Mouse (Mus musculus) hindbrain, embryonic 16.5 days (tissue): Measurements from ENCODE around the gene Prss8. TPM values are rescaled to one million over a fixed set of nuclear protein-coding genes. Genes with fewer than 3 reads are reported as not detected.

Source experiments
- ATAC-seq: fragments of 200-750 bp; cut with Nextera tagmentation; 2 replicates; pipeline ENCODE4 v1.8.0; 2017; ENCODE audit warnings: moderate TSS enrichment, moderate library complexity
- H3K27ac ChIP-seq: fragments of 300-500 bp; sonication (generic); 2 replicates; pipeline ENCODE4 v1.5.1; 2014; ENCODE audit warnings: low read depth, mild to moderate bottlenecking, control low read depth, low read length, moderate library complexity
- H3K27me3 ChIP-seq: fragments of 300-500 bp; sonication (generic); replicated peaks from 2 replicates; pipeline ENCODE4 v1.6.1; 2014; ENCODE audit warnings: low read length; ENCODE audit not compliant: control insufficient read depth, insufficient read depth
- H3K36me3 ChIP-seq: fragments of 300-500 bp; sonication (generic); 2 replicates; pipeline ENCODE4 v1.6.1; 2014; ENCODE audit warnings: mild to moderate bottlenecking, low read length, moderate library complexity, mixed read lengths; ENCODE audit not compliant: control insufficient read depth, insufficient read depth
- H3K4me1 ChIP-seq: fragments of 300-500 bp; sonication (generic); 2 replicates; pipeline ENCODE4 v1.6.1; 2014; ENCODE audit warnings: low read depth, low read length; ENCODE audit not compliant: control insufficient read depth, insufficient read depth
- H3K4me2 ChIP-seq: fragments of 300-500 bp; sonication (generic); 2 replicates; pipeline ENCODE4 v1.6.1; 2014; ENCODE audit warnings: mild to moderate bottlenecking, low read length, control low read depth, moderate library complexity
- H3K4me3 ChIP-seq: fragments of 300-500 bp; sonication (generic); 2 replicates; pipeline ENCODE4 v1.5.1; 2014; ENCODE audit warnings: mild to moderate bottlenecking, low read length, control low read depth, moderate library complexity
- H3K9ac ChIP-seq: fragments of 300-500 bp; sonication (generic); 2 replicates; pipeline ENCODE4 v1.6.1; 2014; ENCODE audit warnings: low read depth, mild to moderate bottlenecking, control low read depth, low read length, moderate library complexity
- H3K9me3 ChIP-seq: fragments of 300-500 bp; sonication (generic); 2 replicates; pipeline ENCODE4 v1.6.1; 2014; ENCODE audit warnings: mild to moderate bottlenecking, low read length, moderate library complexity; ENCODE audit not compliant: control insufficient read depth
- WGBS: fragments of 180-500 bp; shearing (Covaris S2); extraction: QIAGEN DNeasy Blood & Tissue Kit; methylation state at CpG from one replicate; pipeline ENCODE4 v1.1.7; 2014; 5-methylcytosine and 5-hydroxymethylcytosine counted together
- polyA plus RNA-seq: library from polyadenylated mRNA; unstranded; fragments of >200 nt; fragmentation: Nextera tagmentation; extraction: Ambion mirVana; gene quantifications from 2 replicates; pipeline ENCODE4 v1.2.1, GENCODE M21; 2015

Prss8 gene
- polyA plus RNA-seq, 1 experiment from 2014 or later, result 0.50 TPM

DNA sequence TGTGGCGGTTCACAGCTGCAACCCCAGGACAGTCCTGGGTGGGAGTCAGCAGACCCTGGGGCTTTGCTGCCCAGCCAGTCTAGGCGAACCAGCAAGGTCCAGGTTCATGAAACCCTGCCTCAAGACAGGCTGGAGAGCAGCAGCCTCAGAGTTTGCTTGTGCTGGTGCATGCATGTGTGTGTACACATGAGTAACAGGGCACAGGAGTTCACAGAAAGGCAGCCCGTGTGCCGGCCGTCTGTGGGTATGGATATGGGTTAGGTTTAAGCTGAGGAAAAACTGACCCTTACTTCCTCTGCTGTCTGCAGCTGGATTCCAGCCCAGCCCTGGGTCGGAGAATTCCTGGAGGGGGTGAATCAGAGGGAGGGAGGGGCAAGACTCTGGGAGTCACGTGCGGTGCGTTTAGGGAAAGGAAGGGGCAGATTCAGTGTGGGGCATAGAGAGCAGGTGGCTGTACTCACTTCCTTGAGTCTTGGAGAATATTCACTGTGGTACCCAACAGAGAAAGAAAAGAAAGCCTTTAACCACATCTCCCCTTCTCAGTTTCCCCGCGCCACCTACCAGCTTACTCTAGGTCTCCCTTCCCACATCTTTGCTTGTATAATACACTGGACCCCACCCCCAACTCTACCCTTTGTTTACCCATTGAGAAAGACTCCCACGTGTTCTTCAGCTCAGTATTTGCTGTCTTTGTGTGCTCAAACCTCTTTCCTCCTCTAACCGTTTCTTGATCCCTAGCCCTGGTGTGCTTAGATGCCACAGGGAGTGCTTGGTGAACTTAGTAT, 1.6 kb upstream of the Prss8 start:
- Histone ChIP-seq H3K36me3 (no peaks in the 10 kb centered on the region), H3K9me3 (no peaks in the 10 kb centered on the region), H3K27ac (no peak overlapping the region), H3K4me1 (peaks cover 11% of the 10 kb centered on the region), H3K9ac (no peak overlapping the region), H3K4me3 (no peak overlapping the region), H3K4me2 (no peak overlapping the region), H3K27me3 (peaks cover 10% of the 10 kb centered on the region)
- WGBS, result 42% methylated on average over 13 of the region's 13 CpGs
- ATAC-seq, result no peak

DNA sequence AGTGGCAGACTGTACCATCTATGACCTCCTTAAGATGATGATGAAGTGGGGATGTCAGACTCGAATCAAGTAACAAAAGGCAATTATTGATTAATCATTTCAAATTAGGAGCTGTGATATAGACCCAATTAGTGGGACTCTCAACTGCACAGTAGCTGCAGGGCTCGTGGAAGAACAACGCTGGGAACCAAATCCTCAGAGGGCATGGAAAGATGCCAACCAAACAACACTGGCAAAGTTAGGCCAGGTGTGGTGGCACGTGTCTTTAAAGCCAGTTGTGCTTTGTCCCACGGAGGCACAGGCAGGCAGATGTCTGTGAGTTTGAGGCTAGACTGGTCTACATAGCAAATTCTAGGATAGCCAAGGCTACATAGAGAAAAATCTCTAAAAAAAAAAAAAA, 732 bp upstream of the Prss8 start:
- peaks cover 10% of the 10 kb centered on the region for H3K27me3 ChIP-seq
- no peak overlapping the region for H3K9ac ChIP-seq
- WGBS, result 77% methylated on average over 5 of the region's 5 CpGs
- H3K4me1 ChIP-seq, result peaks cover 6% of the 10 kb centered on the region
- H3K4me3 ChIP-seq, result no peak overlapping the region
- H3K9me3 ChIP-seq, result no peaks in the 10 kb centered on the region
- H3K27ac ChIP-seq, result no peak overlapping the region
- no peak overlapping the region for H3K4me2 ChIP-seq
- ATAC-seq, result no peak
- H3K36me3 ChIP-seq, result no peaks in the 10 kb centered on the region

DNA sequence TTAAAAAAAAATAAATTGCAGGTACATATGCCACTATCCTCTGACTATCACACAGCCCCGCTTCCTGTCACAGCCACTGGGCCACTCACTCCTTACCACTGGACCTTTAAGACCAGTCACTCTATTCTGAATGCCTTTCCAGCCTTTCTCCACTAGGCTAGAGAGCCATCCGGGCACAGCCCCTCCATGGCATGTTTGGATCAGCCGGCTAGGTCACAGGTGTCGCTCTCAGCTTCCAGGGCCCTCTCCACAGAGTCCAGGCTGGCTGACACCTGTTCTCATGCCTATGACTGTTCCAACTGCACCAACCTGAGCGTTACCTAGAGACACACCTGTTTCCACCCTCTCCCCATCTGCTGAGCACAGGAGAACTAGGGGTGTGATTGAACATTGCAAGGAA, 1.3 kb downstream of the Prss8 start:
- peaks cover 10% of the 10 kb centered on the region for H3K27me3 ChIP-seq
- no peak overlapping the region for H3K9ac ChIP-seq
- no peak overlapping the region for H3K4me2 ChIP-seq
- H3K9me3 ChIP-seq, result no peaks in the 10 kb centered on the region
- no peak for ATAC-seq
- H3K4me3 ChIP-seq, result no peak overlapping the region
- no peak overlapping the region for H3K27ac ChIP-seq
- H3K36me3 ChIP-seq, result peaks cover 4% of the 10 kb centered on the region
- WGBS, result 55% methylated on average over 5 of the region's 5 CpGs
- no peaks in the 10 kb centered on the region for H3K4me1 ChIP-seq

DNA sequence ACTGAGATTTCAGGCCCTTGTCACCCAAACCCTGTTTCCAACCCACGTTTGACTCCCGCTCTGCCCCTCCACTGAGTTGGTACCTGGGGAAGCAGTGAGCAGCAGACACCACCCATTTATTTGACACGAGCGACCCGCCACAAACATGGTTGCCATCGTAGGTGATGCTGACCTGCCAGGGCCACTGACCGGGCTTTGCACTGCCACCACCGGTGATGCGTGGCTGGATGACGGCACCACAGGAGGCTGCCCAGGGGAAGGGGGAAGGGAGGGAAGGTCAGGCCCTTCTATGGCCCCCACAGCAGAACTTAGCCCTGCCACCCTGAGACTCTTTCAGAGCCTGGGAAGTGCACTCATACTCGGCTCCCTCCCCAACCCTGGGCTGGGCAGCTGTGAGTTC, 2.2 kb downstream of the Prss8 start:
- 83% methylated on average over 11 of the region's 11 CpGs for WGBS
- Histone ChIP-seq H3K4me1 (no peaks in the 10 kb centered on the region), H3K27me3 (peaks cover 10% of the 10 kb centered on the region)

DNA sequence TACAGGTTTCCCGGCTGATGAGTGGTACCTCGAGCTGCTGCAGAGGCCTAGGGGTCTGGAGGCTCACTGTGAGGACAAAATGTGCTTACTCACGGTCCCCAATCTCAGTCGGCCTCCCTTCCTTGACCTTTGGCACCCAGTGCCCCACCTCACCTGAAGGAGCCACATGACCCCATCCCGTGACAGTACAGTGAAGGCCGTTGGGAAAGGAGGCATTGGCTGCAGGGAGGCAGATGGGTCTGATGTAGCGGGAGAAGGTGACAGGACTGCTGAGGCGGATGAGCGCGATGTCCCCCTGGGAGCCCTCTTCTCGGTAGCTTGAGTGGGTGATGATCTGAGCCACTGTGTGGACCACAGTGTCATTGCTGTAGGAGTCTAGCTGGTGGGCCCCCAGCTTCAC, 3.1 kb downstream of the Prss8 start:
- Histone ChIP-seq H3K4me3 (no peak overlapping the region), H3K27me3 (peaks cover 10% of the 10 kb centered on the region), H3K4me1 (no peaks in the 10 kb centered on the region), H3K4me2 (no peak overlapping the region), H3K27ac (no peak overlapping the region), H3K9ac (no peak overlapping the region), H3K36me3 (peaks cover 4% of the 10 kb centered on the region), H3K9me3 (no peaks in the 10 kb centered on the region)
- 93% methylated on average over 11 of the region's 11 CpGs for WGBS
- ATAC-seq, result no peak

More for the DNA sequence above, 2.2 kb downstream of the Prss8 start:
- ATAC-seq, result no peak
- H3K9ac ChIP-seq, result no peak overlapping the region
- H3K4me3 ChIP-seq, result no peak overlapping the region
- no peak overlapping the region for H3K4me2 ChIP-seq
- no peak overlapping the region for H3K27ac ChIP-seq
- peaks cover 4% of the 10 kb centered on the region for H3K36me3 ChIP-seq
- no peaks in the 10 kb centered on the region for H3K9me3 ChIP-seq

DNA sequence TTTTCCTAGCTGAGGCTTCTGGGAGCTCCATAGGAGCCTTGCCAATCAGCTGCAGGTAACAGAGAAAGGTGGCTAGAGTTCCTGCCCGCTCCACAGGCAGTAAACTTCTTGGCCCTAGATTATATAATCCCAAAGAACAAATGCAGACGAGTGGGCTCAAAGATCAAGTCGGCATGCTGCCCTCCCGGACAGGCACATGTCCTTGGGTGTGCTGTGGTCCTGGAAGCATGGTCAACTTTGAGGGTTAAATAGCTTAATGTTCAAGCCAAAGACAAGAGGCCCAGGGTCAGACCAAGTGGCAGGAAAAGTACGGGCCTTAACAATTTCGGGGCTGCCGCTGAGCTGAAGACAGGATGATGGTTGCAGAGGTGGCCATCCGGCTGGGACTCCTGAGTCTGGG, 3.8 kb downstream of the Prss8 start:
- ATAC-seq, result no peak
- Histone ChIP-seq H3K4me3 (no peak overlapping the region), H3K27me3 (peaks cover 10% of the 10 kb centered on the region), H3K36me3 (peaks cover 4% of the 10 kb centered on the region), H3K4me1 (no peaks in the 10 kb centered on the region), H3K4me2 (no peak overlapping the region), H3K9ac (no peak overlapping the region), H3K27ac (no peak overlapping the region), H3K9me3 (no peaks in the 10 kb centered on the region)
- 84% methylated on average over 8 of the region's 8 CpGs for WGBS

DNA sequence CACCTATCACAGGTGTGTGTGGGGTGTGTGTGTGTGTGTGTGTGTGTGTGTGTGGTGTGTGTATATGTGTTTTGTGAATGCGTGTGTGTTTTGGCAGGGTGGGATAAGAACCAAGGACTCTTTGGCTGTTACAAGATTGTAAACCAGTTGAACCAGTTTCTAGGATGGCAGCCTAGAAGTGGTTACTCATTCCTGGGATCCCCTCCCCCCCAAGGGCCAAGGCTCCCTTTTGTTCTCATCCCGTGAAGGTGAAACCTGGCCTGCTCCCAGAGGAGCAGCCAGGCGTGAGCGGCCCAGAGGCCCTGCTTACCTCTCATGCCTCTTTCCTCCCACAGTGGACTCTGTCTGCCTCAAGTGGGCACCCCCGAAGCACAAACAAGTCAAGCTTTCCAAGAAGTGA, 4.7 kb downstream of the Prss8 start:
- H3K27me3 ChIP-seq, result peaks cover 7% of the 10 kb centered on the region
- 65% methylated on average over 5 of the region's 5 CpGs for WGBS
- no peak for ATAC-seq
- no peak overlapping the region for H3K4me3 ChIP-seq
- no peaks in the 10 kb centered on the region for H3K9me3 ChIP-seq
- H3K4me2 ChIP-seq, result no peak overlapping the region
- no peaks in the 10 kb centered on the region for H3K4me1 ChIP-seq
- no peak overlapping the region for H3K27ac ChIP-seq
- peaks cover 4% of the 10 kb centered on the region for H3K36me3 ChIP-seq
- no peak overlapping the region for H3K9ac ChIP-seq

DNA sequence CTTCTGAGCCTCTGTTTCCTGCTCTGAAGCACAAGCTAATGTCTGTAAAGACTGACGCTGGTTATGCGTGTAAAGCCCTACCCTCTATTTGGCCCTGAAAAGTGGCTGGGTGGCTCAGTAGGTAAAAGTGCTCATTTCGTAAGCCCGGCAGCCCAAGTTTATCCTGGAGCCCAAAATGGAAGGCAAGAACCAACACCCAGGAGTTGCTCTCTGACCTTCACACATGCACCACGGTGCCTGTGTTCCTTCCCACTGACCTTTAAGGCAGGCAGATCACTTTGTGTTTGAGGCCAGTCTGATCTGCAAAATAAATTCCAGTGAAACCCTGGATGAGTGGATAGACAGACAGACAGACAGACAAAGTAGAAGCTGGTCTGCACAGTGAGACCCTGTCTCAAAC, 6.2 kb downstream of the Prss8 start:
- Histone ChIP-seq H3K27ac (no peak overlapping the region), H3K4me2 (no peak overlapping the region), H3K9me3 (no peaks in the 10 kb centered on the region), H3K4me3 (no peak overlapping the region), H3K9ac (no peak overlapping the region), H3K36me3 (peaks cover 4% of the 10 kb centered on the region), H3K4me1 (no peaks in the 10 kb centered on the region), H3K27me3 (peaks cover 4% of the 10 kb centered on the region)
- WGBS, result 92% methylated on average over 5 of the region's 5 CpGs
- no peak for ATAC-seq

DNA sequence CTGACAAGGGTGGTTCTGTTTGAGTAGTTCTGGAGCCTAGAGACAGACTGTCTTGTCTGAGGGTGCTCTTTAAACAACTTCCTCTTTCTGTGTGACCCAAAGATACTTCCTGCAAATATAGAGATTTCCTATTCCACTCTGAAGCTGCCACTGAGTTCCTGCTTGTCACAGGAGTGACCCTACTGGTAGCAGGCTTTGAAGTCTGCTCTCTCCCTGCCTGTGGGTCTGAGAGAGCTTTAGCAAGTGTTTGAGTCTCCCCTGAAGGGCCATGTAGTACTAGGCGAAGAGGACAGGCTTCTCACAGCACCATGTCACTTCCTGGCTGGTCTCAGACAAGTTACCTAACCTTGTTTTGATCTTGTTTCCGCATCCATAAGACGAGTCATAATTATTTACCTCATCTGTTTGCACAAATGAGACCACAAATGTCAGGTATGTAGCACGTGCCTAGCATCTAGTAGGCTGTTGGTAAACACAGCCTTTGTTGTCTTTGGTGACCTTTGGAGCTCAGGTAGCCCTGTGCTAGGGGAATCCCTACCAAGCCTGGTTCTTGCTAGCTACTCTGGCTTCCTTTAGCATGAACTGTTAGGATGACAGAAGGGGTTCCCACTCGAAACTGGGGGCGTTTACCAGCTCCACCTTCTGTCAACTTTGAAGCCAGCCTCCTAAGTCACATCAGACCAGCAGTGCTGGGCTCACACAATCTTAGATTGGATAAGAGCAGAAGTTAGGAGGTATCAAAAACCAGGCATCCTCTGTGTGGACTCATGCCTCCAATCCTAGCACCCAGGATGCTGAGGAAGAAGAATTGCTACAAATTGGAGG, 7.2 kb downstream of the Prss8 start:
- H3K9ac ChIP-seq, result no peak overlapping the region
- H3K27ac ChIP-seq, result no peak overlapping the region
- no peak for ATAC-seq
- H3K9me3 ChIP-seq, result no peaks in the 10 kb centered on the region
- no peak overlapping the region for H3K4me2 ChIP-seq
- no peaks in the 10 kb centered on the region for H3K4me1 ChIP-seq
- H3K36me3 ChIP-seq, result peaks cover 4% of the 10 kb centered on the region
- WGBS, result 92% methylated on average over 6 of the region's 6 CpGs
- peaks cover 1% of the 10 kb centered on the region for H3K27me3 ChIP-seq
- no peak overlapping the region for H3K4me3 ChIP-seq
